Mouse (Mus musculus): ENCODE measurements around the gene Dnaic2.

Gene Dnaic2

GRCm38 (mm10) chr11:114801906-114802305 is 74.7 kb downstream of the Dnaic2 start:
- no peak for DNase-seq

- no peak for DNase-seq
These were observed 75.5 kb downstream of the Dnaic2 start for GRCm38 (mm10) chr11:114802540-114803267.

GRCm38 (mm10) chr11:114803990-114804389 is 76.8 kb downstream of the Dnaic2 start:
- no peak for DNase-seq

- DNase-seq, result no peak
These were observed 79.8 kb downstream of the Dnaic2 start for GRCm38 (mm10) chr11:114807025-114807424.

Measured in kidney, postnatal 36 days (tissue).